Mouse (Mus musculus) C2C12 (cell line): ENCODE measurements around the gene Caly. TPM values are rescaled to one million over a fixed set of nuclear protein-coding genes. Genes with fewer than 3 reads are reported as not detected.

ENCODE experiments used
- H3K27me3 ChIP-seq: one replicate; pipeline ENCODE4 v1.6.1; 2011; ENCODE audit not compliant: control insufficient read depth, insufficient read depth, insufficient read length
- H3K36me3 ChIP-seq: one replicate; pipeline ENCODE4 v1.6.1; 2011; ENCODE audit not compliant: control insufficient read depth, insufficient read depth
- H3K4me3 ChIP-seq: one replicate; pipeline ENCODE4 v1.5.1; 2011; ENCODE audit warnings: mild to moderate bottlenecking, control low read depth; ENCODE audit not compliant: poor library complexity, insufficient read depth, severe bottlenecking
- H3K79me2 ChIP-seq: one replicate; pipeline ENCODE4 v1.6.1; 2011; ENCODE audit not compliant: control insufficient read depth, insufficient read depth
- H3K79me3 ChIP-seq: one replicate; pipeline ENCODE4 v1.6.1; 2011; ENCODE audit warnings: low read depth, control low read depth
- H3ac ChIP-seq: one replicate; pipeline ENCODE3; 2011; ENCODE audit warnings: low read depth; ENCODE audit not compliant: control insufficient read depth, insufficient read length
- CEBPB ChIP-seq: IDR thresholded peaks from one replicate; pipeline ENCODE4 v1.6.1; 2011; ENCODE audit warnings: low read depth, mild to moderate bottlenecking, control low read depth, moderate library complexity
- CTCF ChIP-seq: IDR thresholded peaks from one replicate; pipeline ENCODE4 v1.5.1; 2011; ENCODE audit not compliant: control insufficient read depth, insufficient read depth, insufficient read length
- FOSL1 ChIP-seq: IDR thresholded peaks from one replicate; pipeline ENCODE4 v1.8.0; 2011; ENCODE audit warnings: mild to moderate bottlenecking, low read length; ENCODE audit not compliant: poor library complexity, insufficient read depth, severe bottlenecking
- MAX ChIP-seq: IDR thresholded peaks from one replicate; pipeline ENCODE4 v1.6.1; 2011; ENCODE audit warnings: mild to moderate bottlenecking, control low read depth
- MYOD1 ChIP-seq: IDR thresholded peaks from one replicate; pipeline ENCODE4 v1.6.1; 2011; ENCODE audit warnings: low read depth; ENCODE audit not compliant: control insufficient read depth, insufficient read length
- MYOG ChIP-seq: IDR thresholded peaks from one replicate; pipeline ENCODE4 v1.6.1; 2011; ENCODE audit not compliant: control insufficient read depth, insufficient read length; ENCODE audit errors: extremely low read depth
- USF1 ChIP-seq: IDR thresholded peaks from one replicate; pipeline ENCODE4 v1.6.1; 2011; ENCODE audit warnings: low read depth, mild to moderate bottlenecking, control low read depth, moderate library complexity
- long read RNA-seq, 2 experiments: library from polyadenylated mRNA; unstranded; transcript quantifications; one replicate each; pipeline ENCODE4 v2.0.0; 2019 to 2020
- polyA plus RNA-seq: library from polyadenylated mRNA; unstranded; fragments of >200 nt; fragmentation: generic; extraction: Trizol; gene quantifications from one replicate; pipeline ENCODE4 v1.2.1, GENCODE M21; 2012; ENCODE audit warnings: missing spikeins

The Caly gene
- not detected for polyA plus RNA-seq
- long read RNA-seq, experiment 1, result 0 reads
- long read RNA-seq, experiment 2, result 0 reads

DNA sequence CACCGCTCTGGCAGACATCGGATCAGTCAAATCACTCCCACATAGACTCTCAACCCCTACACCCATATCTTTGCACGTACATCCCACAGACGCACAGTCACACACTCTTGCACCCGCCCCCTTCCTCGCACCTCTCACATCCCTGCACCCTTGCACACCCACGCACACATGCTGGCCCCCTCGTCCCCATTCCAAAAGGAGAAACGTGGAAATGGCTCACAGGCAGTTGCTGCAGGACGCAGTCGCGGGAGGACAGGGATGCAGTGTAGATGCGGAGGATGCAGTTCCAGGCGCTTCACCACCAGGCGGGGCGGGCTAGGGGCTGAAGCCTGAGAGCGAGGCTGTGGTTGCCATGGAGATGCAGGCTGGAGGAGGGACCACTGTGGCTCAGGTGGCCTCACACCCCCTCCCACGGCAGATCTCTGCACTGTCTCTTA, at the start of gene Caly:
Caly (minus strand) TSS at position 307 of the 437 bp plus-strand sequence.
- no peaks in the 10 kb centered on the region for H3K79me3 ChIP-seq
- H3K27me3 ChIP-seq, result no peaks in the 10 kb centered on the region
- H3ac ChIP-seq, result no peak within 1 kb of the TSS
- H3K36me3 ChIP-seq, result no peaks in the 10 kb centered on the region
- H3K4me3 ChIP-seq, result no peak within 1 kb of the TSS
- TF ChIP-seq FOSL1, result no peak
- TF ChIP-seq MAX, result no peak
- TF ChIP-seq CTCF, result no peak
- no peak for TF ChIP-seq USF1
- TF ChIP-seq MYOG, result no peak
- TF ChIP-seq MYOD1, result no peak
- no peak for TF ChIP-seq CEBPB
- H3K79me2 ChIP-seq, result no peaks in the 10 kb centered on the region

DNA sequence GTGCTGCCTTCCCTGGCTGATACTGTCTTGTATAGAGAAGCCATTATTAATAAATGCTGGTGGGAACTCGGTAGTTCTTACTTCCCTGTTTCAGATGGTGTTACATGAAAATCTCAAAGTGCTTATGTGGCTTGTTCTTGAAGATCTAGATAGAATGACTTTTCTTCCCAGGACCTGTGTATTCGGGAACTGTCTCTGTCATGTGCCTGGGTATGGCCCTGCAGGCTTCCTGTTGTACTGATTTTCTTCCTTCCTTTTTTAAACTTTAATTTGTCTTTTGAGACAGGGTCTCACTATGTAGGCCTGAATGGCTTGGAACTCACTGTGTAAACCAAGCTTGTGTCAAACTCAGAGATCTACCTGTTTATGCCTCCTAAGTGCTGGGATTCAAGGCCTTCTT, 45.6 kb upstream of the Caly start:
- no peak for TF ChIP-seq CTCF
- TF ChIP-seq FOSL1, result no peak
- TF ChIP-seq MYOD1, result no peak
- no peak for TF ChIP-seq USF1
- no peak for TF ChIP-seq MAX
- TF ChIP-seq MYOG, result no peak
- no peak for TF ChIP-seq CEBPB
- H3K79me2 ChIP-seq, result no peaks in the 10 kb centered on the region
- H3K36me3 ChIP-seq, result no peaks in the 10 kb centered on the region
- H3K4me3 ChIP-seq, result no peak overlapping the region
- H3ac ChIP-seq, result no peak overlapping the region
- no peaks in the 10 kb centered on the region for H3K27me3 ChIP-seq
- H3K79me3 ChIP-seq, result no peaks in the 10 kb centered on the region

DNA sequence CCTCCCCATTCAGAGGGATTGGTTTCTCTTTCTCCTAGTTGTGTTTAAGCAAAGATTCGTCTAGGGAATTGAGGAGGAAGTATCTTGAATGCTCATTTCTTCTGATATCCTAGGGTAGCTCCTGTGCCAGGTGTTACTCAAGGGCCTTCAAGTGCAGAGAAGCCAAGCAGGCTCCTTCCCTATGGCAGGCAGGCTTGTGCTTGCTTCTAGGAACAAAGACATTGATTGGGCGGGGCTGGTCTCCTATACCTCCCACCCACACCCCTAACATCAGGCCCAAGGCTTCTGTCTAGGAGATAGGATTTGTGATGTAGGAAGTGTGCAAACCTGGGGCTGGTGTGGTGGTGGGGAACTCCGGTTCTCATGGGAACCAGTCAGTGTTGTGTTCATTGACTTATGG, 44.6 kb upstream of the Caly start:
- H3K79me3 ChIP-seq, result no peaks in the 10 kb centered on the region
- H3K36me3 ChIP-seq, result no peaks in the 10 kb centered on the region
- H3K4me3 ChIP-seq, result no peak overlapping the region
- H3K79me2 ChIP-seq, result no peaks in the 10 kb centered on the region
- TF ChIP-seq FOSL1 (no peak), USF1 (no peak), MAX (no peak), CEBPB (no peak), CTCF (no peak), MYOG (no peak), MYOD1 (no peak)
- H3ac ChIP-seq, result no peak overlapping the region
- H3K27me3 ChIP-seq, result no peaks in the 10 kb centered on the region

DNA sequence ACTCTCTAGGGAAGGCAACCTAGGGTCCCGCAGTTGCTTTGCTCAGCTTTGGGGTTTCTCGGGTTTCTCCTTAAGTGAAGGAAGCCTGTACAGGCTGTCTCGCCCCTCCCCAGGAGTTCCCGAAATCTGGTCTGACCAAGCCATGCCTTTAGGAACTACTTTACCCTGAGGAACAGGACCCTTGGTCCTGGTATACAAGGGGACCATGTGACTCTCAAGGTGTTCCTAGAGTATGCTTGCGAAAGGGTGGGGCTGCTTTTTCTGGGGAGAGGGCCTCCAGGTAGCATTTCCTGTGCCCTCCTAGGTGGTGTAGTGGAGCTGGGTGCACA, 43.6 kb upstream of the Caly start:
- no peaks in the 10 kb centered on the region for H3K27me3 ChIP-seq
- H3K36me3 ChIP-seq, result no peaks in the 10 kb centered on the region
- no peaks in the 10 kb centered on the region for H3K79me2 ChIP-seq
- peak overlapping the region; percentile 30 for H3K4me3 ChIP-seq
- peak overlapping the region; percentile 67 for H3ac ChIP-seq
- H3K79me3 ChIP-seq, result no peaks in the 10 kb centered on the region
- no peak for TF ChIP-seq MYOG
- TF ChIP-seq FOSL1, result no peak
- no peak for TF ChIP-seq MYOD1
- no peak for TF ChIP-seq CTCF
- TF ChIP-seq USF1, result no peak
- TF ChIP-seq MAX, result no peak

DNA sequence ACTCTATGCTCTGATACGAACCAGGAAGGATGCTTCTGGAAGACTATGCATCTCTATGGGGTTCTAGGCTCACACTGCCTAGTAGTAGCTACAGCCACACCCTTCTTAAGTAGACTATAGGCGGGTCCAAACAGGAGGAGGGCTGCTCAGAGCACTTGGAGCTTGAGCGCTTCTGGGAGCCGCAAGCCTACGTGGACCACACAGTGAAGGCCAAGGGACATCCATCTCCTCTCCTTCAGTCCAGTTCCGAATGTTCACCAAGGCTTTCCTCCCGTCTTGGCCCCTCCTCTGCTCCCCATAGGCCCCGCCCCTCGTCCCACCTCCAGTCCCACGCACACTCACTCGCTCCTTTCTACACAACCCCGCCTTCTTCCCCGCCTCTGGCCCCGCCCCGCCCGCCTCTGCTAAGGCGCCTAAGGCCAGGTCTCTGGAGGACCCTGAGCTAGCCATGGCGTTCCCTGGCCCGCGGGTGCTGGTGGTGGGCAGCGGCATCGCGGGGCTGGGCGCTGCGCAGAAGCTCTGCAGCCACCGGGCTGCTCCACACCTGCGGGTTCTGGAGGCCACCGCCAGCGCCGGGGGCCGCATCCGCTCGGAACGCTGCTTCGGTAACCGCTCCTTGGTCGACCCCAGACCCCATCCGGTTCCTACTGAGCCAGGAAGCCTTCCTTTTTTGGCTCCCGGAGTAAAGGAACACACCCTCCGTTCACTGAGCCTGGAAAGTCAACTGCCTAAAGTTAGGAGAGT, 43.1 kb upstream of the Caly start:
- H3K79me3 ChIP-seq, result no peaks in the 10 kb centered on the region
- no peaks in the 10 kb centered on the region for H3K27me3 ChIP-seq
- H3K4me3 ChIP-seq, result peak overlapping the region; percentile 30
- no peak for TF ChIP-seq CTCF
- no peak for TF ChIP-seq USF1
- no peak for TF ChIP-seq CEBPB
- H3K79me2 ChIP-seq, result no peaks in the 10 kb centered on the region
- no peaks in the 10 kb centered on the region for H3K36me3 ChIP-seq
- H3ac ChIP-seq, result peak overlapping the region; percentile 67

DNA sequence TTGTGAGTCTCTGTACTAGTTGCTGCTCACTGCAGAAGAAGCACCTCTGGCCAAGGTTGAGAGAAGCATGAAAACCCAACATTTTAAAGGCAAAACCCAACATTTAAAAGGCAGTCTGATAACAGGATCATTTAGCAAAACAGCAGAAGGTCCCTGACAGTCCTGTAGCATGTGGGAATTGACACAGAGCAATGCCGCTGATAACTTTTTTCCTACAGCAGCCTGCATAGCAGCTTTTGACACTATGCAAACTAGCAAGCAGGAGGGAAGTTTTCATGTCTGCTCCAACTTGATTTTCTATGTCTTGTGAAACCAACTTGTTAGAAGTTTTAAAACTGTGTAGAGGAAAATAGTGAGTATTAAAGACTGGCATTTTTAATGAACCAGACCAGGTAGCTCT, 42.0 kb upstream of the Caly start:
- no peak for TF ChIP-seq CTCF
- TF ChIP-seq MYOG, result no peak
- TF ChIP-seq CEBPB, result no peak
- no peak for TF ChIP-seq MAX
- no peak for TF ChIP-seq FOSL1
- no peak for TF ChIP-seq MYOD1
- TF ChIP-seq USF1, result no peak
- H3K79me3 ChIP-seq, result no peaks in the 10 kb centered on the region
- no peak overlapping the region for H3K4me3 ChIP-seq
- H3ac ChIP-seq, result no peak overlapping the region
- H3K36me3 ChIP-seq, result no peaks in the 10 kb centered on the region
- no peaks in the 10 kb centered on the region for H3K79me2 ChIP-seq
- no peaks in the 10 kb centered on the region for H3K27me3 ChIP-seq
